Mouse (Mus musculus) hindbrain, embryonic 12.5 days (tissue): ENCODE results near the gene Usp2. TPM values are rescaled to one million over a fixed set of nuclear protein-coding genes. Genes with fewer than 3 reads are reported as not detected.

Source experiments
- ATAC-seq: fragments of 200-750 bp; cut with Nextera tagmentation; 2 replicates; pipeline ENCODE4 v1.8.0; 2017; ENCODE audit warnings: moderate TSS enrichment; ENCODE audit not compliant: low FRiP score
- H3K27ac ChIP-seq: fragments of 300-500 bp; sonication (generic); 2 replicates; pipeline ENCODE4 v1.5.1; 2016; ENCODE audit warnings: mild to moderate bottlenecking
- H3K27me3 ChIP-seq: fragments of 300-500 bp; sonication (generic); 2 replicates; pipeline ENCODE4 v1.6.1; 2016; ENCODE audit warnings: mild to moderate bottlenecking
- H3K36me3 ChIP-seq: fragments of 300-500 bp; sonication (generic); 2 replicates; pipeline ENCODE4 v1.6.1; 2016; ENCODE audit warnings: mild to moderate bottlenecking
- H3K4me1 ChIP-seq: fragments of 300-500 bp; sonication (generic); 2 replicates; pipeline ENCODE4 v1.6.1; 2016
- H3K4me2 ChIP-seq: fragments of 300-500 bp; sonication (generic); replicated peaks from 2 replicates; pipeline ENCODE4 v1.6.1; 2016; ENCODE audit warnings: mild to moderate bottlenecking
- H3K4me3 ChIP-seq: fragments of 300-500 bp; sonication (generic); 2 replicates; pipeline ENCODE4 v1.5.1; 2016; ENCODE audit warnings: mild to moderate bottlenecking
- H3K9ac ChIP-seq: fragments of 300-500 bp; sonication (generic); 2 replicates; pipeline ENCODE4 v1.6.1; 2016; ENCODE audit warnings: mild to moderate bottlenecking, moderate library complexity
- H3K9me3 ChIP-seq: fragments of 300-500 bp; sonication (generic); replicated peaks from 2 replicates; pipeline ENCODE4 v1.6.1; 2016; ENCODE audit warnings: mild to moderate bottlenecking
- WGBS: fragments of 180-500 bp; shearing (Covaris S2); methylation state at CpG from one replicate; pipeline ENCODE4 v1.1.7; 2016; 5-methylcytosine and 5-hydroxymethylcytosine counted together
- polyA plus RNA-seq: library from polyadenylated mRNA; unstranded; fragments of >200 nt; fragmentation: Nextera tagmentation; extraction: Ambion mirVana; gene quantifications from 2 replicates; pipeline ENCODE4 v1.2.1, GENCODE M21; 2016

Gene Usp2
- polyA plus RNA-seq, 1 experiment from 2014 or later: 14.2 TPM

GRCm38 (mm10) chr9:44041511-44042395 lies 25.1 kb upstream of the Usp2 start:
- no peak overlapping the region for H3K4me3 ChIP-seq
- no peak for ATAC-seq
- peaks cover 15% of the 10 kb centered on the region for H3K4me1 ChIP-seq
- 72% methylated on average over 7 of the region's 7 CpGs for WGBS
- no peaks in the 10 kb centered on the region for H3K36me3 ChIP-seq
- peaks cover 58% of the 10 kb centered on the region for H3K27me3 ChIP-seq
- H3K9me3 ChIP-seq: no peaks in the 10 kb centered on the region; the same call in 1 of the 2 replicates
- no peak overlapping the region for H3K9ac ChIP-seq
- no peak overlapping the region for H3K4me2 ChIP-seq
- H3K27ac ChIP-seq: no peak overlapping the region

DNA sequence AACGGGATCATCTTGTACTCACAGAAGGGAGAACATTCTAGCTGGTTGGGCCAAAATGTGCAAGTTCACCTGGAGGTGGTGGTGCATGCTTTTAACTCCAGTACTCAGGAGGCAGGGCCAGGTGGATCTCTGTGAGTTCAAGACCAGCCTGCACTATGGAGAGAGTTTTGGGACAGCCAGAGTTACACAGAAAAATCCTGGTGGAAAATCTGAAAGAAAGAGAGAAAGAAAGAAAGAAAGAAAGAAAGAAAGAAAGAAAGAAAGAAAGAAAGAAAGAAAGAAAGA lies 24.5 kb upstream of the Usp2 start:
- ATAC-seq: no peak
- Histone ChIP-seq H3K4me3 (no peak overlapping the region), H3K4me1 (peaks cover 15% of the 10 kb centered on the region), H3K4me2 (no peak overlapping the region), H3K9me3 (no peaks in the 10 kb centered on the region; the same call in 1 of the 2 replicates), H3K27me3 (peaks cover 58% of the 10 kb centered on the region), H3K36me3 (no peaks in the 10 kb centered on the region), H3K27ac (no peak overlapping the region), H3K9ac (no peak overlapping the region)
- 63% methylated on average over 1 of the region's 1 CpGs for WGBS

GRCm38 (mm10) chr9:44042836-44043707 lies 23.7 kb upstream of the Usp2 start, which contains the start of gene Thy1:
Thy1 (plus strand) TSS chr9:44043384.
- Histone ChIP-seq H3K9ac (peak within 1 kb of the TSS; percentile 47), H3K27ac (no peak within 1 kb of the TSS), H3K4me3 (peak within 1 kb of the TSS; percentile 34), H3K27me3 (peaks cover 58% of the 10 kb centered on the region), H3K36me3 (no peaks in the 10 kb centered on the region), H3K4me2 (peak within 1 kb of the TSS; percentile 65), H3K9me3 (no peaks in the 10 kb centered on the region; the same call in 1 of the 2 replicates), H3K4me1 (peaks cover 15% of the 10 kb centered on the region)
- under 1% methylated on average over 30 of the region's 30 CpGs for WGBS
- ATAC-seq: 0 out of 2 replicates have a peak, but pooled peaks have one; percentile 16

GRCm38 (mm10) chr9:44043708-44044425 lies 23.0 kb upstream of the Usp2 start:
- Histone ChIP-seq H3K9me3 (no peaks in the 10 kb centered on the region), H3K9ac (peak overlapping the region; percentile 47), H3K36me3 (no peaks in the 10 kb centered on the region), H3K4me1 (peaks cover 15% of the 10 kb centered on the region), H3K27ac (no peak overlapping the region), H3K4me2 (peak overlapping the region; percentile 65), H3K4me3 (peak overlapping the region; percentile 34), H3K27me3 (peaks cover 58% of the 10 kb centered on the region)
- ATAC-seq: no peak
- WGBS: 4% methylated on average over 22 of the region's 23 CpGs

- no peak overlapping the region for H3K27ac ChIP-seq
- no peak overlapping the region for H3K4me3 ChIP-seq
- ATAC-seq: no peak
- no peaks in the 10 kb centered on the region for H3K9me3 ChIP-seq
- WGBS: 40% methylated on average over 14 of the region's 14 CpGs
- no peak overlapping the region for H3K4me2 ChIP-seq
- no peak overlapping the region for H3K9ac ChIP-seq
- peaks cover 15% of the 10 kb centered on the region for H3K4me1 ChIP-seq
- H3K36me3 ChIP-seq: no peaks in the 10 kb centered on the region
- H3K27me3 ChIP-seq: peaks cover 58% of the 10 kb centered on the region
Measured at GRCm38 (mm10) chr9:44044426-44045157, 22.2 kb upstream of the Usp2 start.

DNA sequence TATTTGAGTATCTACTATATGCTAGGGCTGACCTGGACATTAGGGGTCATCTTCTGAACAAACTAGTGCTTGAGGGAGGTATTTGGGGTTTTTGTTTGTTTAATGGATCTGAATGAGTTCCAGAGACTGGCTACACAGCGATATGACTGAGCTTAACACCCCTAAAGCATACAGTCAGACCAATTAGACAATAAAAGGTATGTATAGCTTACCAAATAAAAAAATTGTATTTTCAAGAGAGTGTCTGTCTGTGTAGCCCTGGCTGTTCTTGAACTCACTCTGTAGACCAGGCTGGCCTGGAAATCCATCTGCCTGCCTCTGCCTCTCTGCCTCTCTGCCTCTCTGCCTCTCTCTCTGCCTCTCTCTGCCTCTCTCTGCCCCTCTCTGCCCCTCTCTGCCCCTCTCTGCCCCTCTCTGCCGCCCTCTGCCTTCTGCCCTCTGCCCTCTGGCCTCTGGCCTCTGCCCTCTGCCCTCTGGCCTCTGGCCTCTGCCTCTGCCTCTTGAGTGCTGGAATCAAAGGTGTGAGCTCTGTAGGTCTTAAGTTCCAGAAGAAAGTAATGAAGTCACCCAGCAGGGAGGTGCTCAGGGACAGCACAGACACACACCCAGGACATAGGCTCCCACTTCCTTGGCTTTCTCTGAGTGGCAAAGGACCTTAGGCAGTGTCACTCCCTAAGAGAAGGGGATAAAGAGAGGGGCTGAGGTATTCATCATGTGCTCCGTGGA lies 21.5 kb upstream of the Usp2 start:
- no peak overlapping the region for H3K27ac ChIP-seq
- WGBS: 71% methylated on average over 3 of the region's 3 CpGs
- no peak overlapping the region for H3K4me3 ChIP-seq
- ATAC-seq: no peak
- peaks cover 15% of the 10 kb centered on the region for H3K4me1 ChIP-seq
- no peaks in the 10 kb centered on the region for H3K36me3 ChIP-seq
- no peaks in the 10 kb centered on the region for H3K9me3 ChIP-seq
- H3K9ac ChIP-seq: no peak overlapping the region
- no peak overlapping the region for H3K4me2 ChIP-seq
- H3K27me3 ChIP-seq: peaks cover 60% of the 10 kb centered on the region

DNA sequence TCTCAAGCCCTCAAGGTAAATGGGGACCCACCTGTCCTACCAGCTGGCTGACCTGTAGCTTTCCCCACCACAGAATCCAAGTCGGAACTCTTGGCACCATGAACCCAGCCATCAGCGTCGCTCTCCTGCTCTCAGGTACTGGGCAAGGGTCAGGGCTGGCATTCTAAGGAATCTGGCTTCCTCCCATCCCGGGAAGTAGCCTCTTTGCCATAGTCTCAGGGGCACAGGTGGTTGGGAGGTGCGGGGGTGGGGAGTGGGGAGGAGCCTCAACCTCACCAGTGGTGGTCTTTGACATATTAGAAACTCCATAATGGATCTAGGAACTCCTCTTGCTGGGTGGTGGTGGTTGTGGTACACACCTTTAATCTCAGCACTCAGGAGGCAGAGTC lies 20.9 kb upstream of the Usp2 start:
- 86% methylated on average over 5 of the region's 5 CpGs for WGBS
- H3K9me3 ChIP-seq: no peaks in the 10 kb centered on the region
- no peak for ATAC-seq
- H3K4me3 ChIP-seq: no peak overlapping the region
- peaks cover 58% of the 10 kb centered on the region for H3K27me3 ChIP-seq
- no peak overlapping the region for H3K4me2 ChIP-seq
- no peaks in the 10 kb centered on the region for H3K36me3 ChIP-seq
- no peak overlapping the region for H3K9ac ChIP-seq
- H3K27ac ChIP-seq: no peak overlapping the region
- peaks cover 15% of the 10 kb centered on the region for H3K4me1 ChIP-seq

- Histone ChIP-seq H3K27me3 (peaks cover 53% of the 10 kb centered on the region), H3K9ac (no peak overlapping the region), H3K27ac (no peak overlapping the region), H3K4me2 (no peak overlapping the region), H3K36me3 (no peaks in the 10 kb centered on the region), H3K9me3 (no peaks in the 10 kb centered on the region), H3K4me3 (no peak overlapping the region), H3K4me1 (peaks cover 15% of the 10 kb centered on the region)
- ATAC-seq: no peak
- 89% methylated on average over 12 of the region's 12 CpGs for WGBS
Measured at GRCm38 (mm10) chr9:44046426-44046825, 20.4 kb upstream of the Usp2 start.

DNA sequence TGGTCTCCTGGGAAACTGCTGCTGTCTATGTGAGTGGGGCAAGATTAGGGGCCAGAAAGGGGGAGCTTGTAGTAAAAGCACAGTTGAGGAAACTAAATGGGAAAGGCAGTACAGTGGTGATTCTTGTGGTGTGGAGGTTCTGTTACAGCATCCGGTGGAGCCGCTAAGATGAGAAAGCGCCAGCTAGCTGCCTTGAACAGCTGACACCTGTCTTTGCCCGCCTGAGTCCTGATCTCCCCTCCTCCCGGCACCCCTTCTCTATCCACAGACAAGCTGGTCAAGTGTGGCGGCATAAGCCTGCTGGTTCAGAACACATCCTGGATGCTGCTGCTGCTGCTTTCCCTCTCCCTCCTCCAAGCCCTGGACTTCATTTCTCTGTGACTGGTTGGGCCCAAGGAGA lies 19.8 kb upstream of the Usp2 start:
- no peak for ATAC-seq
- peaks cover 46% of the 10 kb centered on the region for H3K27me3 ChIP-seq
- no peak overlapping the region for H3K9ac ChIP-seq

GRCm38 (mm10) chr9:44047571-44048490 lies 19.0 kb upstream of the Usp2 start:
- Histone ChIP-seq H3K9me3 (no peaks in the 10 kb centered on the region), H3K4me2 (no peak overlapping the region), H3K27me3 (peaks cover 41% of the 10 kb centered on the region), H3K27ac (no peak overlapping the region), H3K36me3 (no peaks in the 10 kb centered on the region), H3K4me1 (peaks cover 12% of the 10 kb centered on the region), H3K9ac (no peak overlapping the region), H3K4me3 (no peak overlapping the region)
- ATAC-seq: no peak
- 72% methylated on average over 14 of the region's 14 CpGs for WGBS

More for the DNA sequence above, 19.8 kb upstream of the Usp2 start:
- Histone ChIP-seq H3K4me2 (no peak overlapping the region), H3K36me3 (no peaks in the 10 kb centered on the region), H3K4me3 (no peak overlapping the region), H3K27ac (no peak overlapping the region), H3K9me3 (no peaks in the 10 kb centered on the region), H3K4me1 (peaks cover 15% of the 10 kb centered on the region)
- WGBS: 80% methylated on average over 6 of the region's 6 CpGs
